Mouse (Mus musculus): ENCODE data around the gene Hapln1.

DNA sequence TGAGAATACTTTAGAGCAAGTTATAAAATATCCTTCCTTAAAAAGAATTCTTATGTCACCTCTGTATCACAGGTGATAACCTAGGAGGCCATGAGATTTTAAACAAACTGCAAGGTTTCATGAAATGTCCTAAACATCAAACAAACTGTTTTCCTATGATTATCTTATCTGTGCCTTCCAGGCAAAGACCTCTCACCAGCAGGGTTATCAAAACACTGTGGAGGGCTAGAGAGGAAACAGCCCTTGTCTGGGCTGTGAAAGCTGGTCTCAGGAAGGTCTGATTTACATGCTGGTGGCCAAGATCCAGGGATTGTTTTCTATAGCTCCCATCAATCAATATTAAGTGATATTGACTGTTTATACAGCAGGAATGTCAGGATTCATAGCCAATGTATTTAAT is 46.4 kb upstream of the Hapln1 start:
- TF ChIP-seq EP300 (IDR thresholded peaks at IDR 0.05; ENCODE audit: insufficient read depth, low read depth, low read length) (no peak), CTCF (IDR thresholded peaks at IDR 0.05; ENCODE audit: low read depth, low read length) (no peak)
